Mouse (Mus musculus) regulatory T cell (primary cell): ENCODE data around the gene Lifr.

Experiments
- in situ Hi-C: fragments of 300-600 bp; cut with MboI, MseI; formaldehyde crosslinking; loops from one replicate; pipeline ENCODE4 v1.15.1; 2025; ENCODE audit warnings: high pct_unique_total_duplicates

Lifr gene

GRCm38 (mm10) chr15:7201421-7202380 is 111.3 kb downstream of the Lifr start:
- in situ Hi-C loops: no loop called here

- in situ Hi-C loops: no loop called here
These were observed 112.6 kb downstream of the Lifr start for GRCm38 (mm10) chr15:7202981-7203380.

DNA sequence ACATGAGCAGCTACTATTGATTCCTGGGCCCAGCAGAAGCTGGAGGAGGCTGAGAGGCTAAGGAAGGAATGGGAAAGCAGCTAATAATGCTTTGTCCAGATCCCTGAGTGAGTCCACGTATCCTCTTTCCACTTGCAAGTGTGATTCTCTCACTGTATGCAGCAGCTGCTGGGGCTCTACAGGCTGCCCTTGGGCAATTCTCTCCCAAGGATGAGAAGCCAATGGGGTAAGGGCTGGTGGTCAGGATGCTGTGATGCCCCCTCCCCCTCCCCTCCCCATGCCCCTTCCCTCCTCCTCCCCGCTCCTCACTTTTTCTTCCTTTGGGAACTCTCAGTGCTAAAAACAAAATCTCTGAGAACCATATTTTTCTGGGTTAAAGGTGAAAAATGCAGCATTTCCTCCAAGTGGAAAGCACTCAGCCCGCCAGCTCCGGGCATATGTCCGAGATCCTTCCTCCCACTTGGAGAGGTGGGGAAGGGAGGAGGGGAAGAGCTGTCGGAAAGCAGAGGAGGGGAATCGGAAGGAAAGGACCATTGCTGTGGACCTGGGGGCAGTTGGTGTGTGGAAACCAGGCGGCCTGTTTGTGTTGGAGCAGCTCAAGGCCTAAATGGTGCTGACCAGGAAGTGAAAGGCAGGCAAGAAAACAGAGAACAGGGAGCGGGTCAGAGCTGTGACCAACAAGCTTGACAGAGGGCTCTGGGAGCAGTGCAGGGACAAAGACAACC is 113.4 kb downstream of the Lifr start:
- in situ Hi-C loops: no loop called here

DNA sequence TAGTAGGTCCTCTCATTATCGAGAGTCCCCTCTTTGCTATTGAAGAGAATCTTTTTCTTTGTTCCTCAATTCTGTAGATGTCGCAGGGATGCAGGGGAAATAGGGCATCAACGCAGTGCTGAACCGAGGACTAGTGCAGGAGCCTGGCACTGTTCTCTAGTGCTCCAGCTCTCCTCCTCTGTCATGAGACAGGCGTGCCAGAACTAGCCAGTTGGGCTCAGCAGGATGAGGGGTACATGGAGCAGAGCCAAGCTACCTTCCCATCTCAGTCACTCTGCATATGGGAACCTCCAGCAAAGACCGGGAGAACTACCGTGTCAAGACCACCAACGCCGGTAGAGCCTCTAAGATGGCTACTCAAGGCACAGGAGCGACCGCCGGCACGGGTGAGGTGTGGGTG is 114.5 kb downstream of the Lifr start:
- in situ Hi-C loops: no loop called here

- in situ Hi-C loops: no loop called here
These were observed 115.7 kb downstream of the Lifr start for GRCm38 (mm10) chr15:7206110-7206509.

DNA sequence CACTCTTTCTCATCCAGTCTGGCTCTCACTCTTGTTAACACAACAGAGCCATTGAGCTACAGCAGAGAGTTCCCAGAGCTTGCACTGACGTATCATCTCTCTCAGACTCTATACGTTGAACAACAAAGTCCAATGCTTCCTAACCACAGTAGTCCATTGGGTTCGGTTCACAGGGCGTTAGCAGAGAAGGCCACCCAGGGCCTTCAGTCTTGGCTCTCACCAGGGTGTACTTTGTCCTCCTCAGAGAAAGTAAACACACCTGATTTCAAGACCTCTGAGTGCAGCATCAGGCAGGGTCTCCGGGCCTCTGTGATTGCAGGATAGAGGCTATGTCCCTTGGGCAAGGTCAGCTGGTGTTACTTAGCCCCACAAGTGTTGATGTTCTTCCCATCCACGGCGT is 116.9 kb downstream of the Lifr start:
- in situ Hi-C loops: no loop called here

DNA sequence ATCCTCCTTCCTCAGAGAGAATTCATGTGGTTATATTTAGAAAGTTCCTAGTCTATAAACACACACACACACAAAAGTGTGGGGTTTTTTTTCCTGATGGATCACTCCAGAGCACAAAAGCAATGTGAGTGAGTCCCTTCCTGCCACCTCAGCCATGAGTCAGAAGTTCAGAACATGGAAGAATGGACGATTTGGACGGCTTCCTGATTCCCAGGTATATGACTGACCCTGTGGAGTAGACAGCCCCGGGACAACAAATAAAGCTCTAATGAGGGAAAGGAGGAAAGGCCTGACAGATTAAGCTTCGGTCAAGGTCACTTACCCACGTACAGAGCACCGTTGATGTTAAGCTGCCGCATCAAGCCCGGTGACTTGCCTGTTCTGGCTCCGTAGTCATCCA is 117.8 kb downstream of the Lifr start:
- in situ Hi-C loops: no loop called here

- in situ Hi-C loops: loop anchor here (10.0 kb wide), 1 partner anchor 329 kb away; no protein-coding TSS in a partner anchor
These were observed 123.3 kb downstream of the Lifr start for GRCm38 (mm10) chr15:7213683-7214082.

GRCm38 (mm10) chr15:7215845-7216244 is 125.4 kb downstream of the Lifr start:
- in situ Hi-C loops: loop anchor here (10.0 kb wide), 1 partner anchor 331 kb away; no protein-coding TSS in a partner anchor

DNA sequence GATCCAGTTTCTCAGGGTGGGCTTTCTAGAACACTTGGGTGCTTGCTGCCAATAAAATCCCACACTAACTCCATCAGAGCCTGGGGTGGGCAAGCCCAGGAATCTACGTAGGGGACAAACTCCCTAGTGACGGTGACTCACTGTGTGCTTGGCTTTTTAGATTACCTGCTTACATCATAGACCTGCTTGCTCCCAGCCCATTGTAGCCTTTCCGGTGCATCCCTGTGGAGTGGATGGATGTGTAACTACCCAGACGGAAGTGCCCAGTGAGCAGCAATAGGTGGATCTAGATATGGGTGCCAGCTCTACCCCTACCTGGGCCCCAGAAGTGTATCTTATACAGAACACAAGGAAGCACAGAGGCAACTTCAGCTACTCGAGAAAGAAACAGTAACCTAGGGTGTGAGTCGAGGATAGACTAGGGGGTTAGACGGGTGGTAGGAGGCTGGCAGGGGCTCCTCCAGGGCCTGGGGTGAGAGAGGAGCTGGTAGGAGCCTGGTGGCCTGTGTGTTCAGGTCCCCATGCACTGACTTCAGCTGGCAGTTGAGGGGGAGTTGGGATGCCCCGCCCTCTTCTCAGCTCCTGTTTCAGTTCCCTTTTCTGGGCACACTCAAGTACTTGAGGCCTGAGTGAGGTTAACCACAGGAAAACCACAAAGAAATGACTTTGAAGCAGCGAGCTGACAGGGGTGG is 126.3 kb downstream of the Lifr start:
- in situ Hi-C loops: loop anchor here (10.0 kb wide), 1 partner anchor 332 kb away; no protein-coding TSS in a partner anchor

- in situ Hi-C loops: loop anchor here (10.0 kb wide), 1 partner anchor 332 kb away; no protein-coding TSS in a partner anchor
These were observed 126.8 kb downstream of the Lifr start for GRCm38 (mm10) chr15:7217273-7217598.

DNA sequence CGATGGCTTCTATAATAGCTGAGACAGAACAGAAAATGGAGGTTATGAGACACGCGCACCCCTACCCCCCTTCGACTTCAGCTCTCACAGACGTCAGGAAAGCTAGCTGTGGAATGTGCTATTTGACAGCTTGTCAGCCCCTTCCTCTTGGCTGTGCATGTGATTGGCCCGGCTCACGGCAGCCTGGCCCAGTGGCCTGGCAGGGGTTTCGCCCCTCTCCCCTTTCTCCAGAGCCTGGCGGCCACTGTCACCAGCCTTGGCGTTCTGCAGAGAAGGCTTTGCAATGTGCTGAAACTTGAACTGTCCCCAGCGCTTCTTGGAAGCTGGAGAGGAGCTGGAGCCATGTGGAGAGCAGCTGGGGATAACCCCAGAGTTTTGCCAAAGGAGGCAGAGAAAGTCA is 132.4 kb downstream of the Lifr start:
- in situ Hi-C loops: loop anchor here (5.0 kb wide), 1 partner anchor 316 kb away; no protein-coding TSS in a partner anchor

- in situ Hi-C loops: loop anchor here (5.0 kb wide), 1 partner anchor 317 kb away; no protein-coding TSS in a partner anchor
These were observed 133.8 kb downstream of the Lifr start for GRCm38 (mm10) chr15:7224151-7224775.

DNA sequence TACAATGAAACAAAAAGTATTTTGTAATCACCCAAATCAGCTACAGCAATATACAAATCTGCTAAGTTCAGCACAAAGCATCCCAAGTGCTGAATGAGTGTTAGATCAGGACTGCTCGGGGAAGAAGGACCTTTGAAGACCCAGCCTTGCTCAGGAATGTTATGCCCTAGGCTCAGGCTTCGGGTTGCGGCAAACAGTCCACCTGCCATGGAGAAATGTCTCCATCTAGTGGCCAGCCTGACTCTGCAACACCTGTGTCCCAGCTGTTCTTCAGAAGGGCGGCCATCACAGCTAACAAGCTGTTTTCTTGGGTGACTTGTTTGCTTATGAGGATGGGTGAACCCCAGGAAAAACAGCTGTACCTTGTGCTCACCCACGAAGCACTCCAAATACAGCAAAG is 135.8 kb downstream of the Lifr start:
- in situ Hi-C loops: no loop called here

DNA sequence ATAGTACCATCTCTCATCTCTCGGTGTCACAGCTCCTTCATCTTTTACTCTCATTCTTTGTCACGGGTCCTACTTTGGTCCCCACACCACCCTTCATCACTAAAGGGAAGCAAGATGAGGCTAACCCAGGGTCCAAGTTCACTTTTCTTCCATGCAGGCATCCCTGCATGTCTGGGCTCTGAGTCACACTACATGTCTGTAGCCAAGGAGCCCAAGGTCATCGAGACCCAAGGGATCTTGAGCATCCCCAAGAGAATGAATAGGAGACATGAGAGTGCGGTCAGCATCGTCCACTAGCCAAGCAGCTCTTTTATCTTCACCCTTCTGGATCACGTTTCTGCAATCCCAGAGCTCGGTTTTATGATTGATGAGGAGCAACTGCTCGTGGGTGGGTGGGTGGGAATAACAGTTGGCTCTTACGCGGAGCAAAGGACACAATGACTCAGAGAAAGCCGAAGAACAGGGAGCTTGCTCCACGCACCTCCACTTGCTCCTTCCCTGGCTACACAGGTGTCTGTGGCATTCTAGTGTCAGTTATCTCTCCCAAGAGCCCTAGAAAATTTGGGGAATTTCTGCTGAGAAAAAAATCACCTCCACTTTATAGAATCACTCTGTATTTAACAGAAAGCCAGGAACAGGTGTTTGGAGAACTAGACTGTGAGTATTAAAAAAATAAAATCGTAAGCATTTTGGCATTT is 143.1 kb downstream of the Lifr start:
- in situ Hi-C loops: no loop called here

DNA sequence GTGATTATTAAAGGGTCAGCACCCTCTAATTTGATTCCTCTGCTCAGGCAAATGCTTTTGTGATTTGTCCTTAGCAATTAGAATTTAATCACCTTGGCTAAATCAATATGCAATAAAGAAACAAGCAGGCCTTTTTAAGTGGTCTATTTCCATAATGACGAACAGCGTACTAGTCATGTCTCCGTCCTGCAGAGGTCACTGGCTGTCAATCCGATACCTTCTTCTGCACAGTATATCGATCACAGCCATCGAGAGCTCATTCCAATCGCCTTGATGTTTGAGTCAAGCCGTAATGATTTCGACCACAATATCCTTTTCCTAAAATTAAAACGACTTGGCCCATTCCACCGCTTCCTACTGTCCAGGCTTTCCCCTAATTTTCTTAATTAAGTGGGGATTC is 149.5 kb downstream of the Lifr start:
- in situ Hi-C loops: no loop called here

DNA sequence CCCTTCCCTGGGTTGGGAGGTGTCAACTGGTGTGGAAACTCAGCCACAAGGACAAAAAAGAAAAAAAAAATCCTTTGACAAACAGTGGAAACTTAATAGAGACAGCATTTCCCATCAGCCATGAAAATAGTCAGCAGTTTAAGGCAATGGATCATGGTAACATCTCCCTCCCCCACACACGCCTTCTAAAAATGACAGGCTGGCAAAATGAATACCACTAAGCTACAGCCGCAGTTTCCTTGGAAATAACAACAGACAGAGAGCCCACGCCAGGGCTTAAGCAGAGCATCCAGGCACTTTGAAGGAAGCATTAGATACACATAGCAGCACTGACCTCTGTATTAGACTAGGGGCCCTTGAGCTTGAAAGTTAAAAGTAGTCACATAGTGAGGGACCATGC is 150.5 kb downstream of the Lifr start:
- in situ Hi-C loops: no loop called here

DNA sequence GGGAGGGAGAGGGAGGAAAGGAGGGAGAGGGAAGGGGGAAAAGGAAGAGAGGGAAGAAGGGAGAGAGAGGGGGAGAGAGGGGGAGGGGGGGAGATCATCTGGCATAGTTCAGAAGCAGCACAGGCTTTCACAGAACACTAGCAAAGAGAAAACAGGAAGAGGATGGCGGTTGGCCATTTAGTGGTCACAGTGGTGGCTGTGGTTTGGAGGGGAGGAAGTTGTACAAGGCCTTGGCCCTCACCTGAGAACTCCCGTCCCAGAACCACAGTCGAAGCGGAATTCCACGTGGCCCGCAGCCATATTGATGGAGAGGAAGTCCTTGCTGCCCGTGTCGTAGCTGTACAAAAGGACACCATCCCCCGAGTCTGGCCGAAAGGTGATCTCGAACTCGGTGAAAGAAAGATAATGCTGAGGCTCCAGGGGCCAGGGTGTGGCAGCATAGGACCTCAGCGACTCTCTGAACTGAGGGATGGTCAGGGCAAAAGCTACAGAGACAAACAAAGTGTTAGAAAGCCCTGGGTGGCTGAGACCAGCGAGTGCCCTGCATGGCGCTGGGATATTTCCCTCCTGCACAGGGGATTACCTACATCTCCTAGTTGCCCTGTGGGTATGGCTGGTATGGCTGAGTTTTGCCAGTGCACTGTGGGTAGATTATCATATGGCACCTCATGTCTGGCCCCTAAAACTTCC is 151.9 kb downstream of the Lifr start:
- in situ Hi-C loops: no loop called here
